Mouse (Mus musculus): Measurements from ENCODE around the gene AC109138.7. TPM values are rescaled to one million over a fixed set of nuclear protein-coding genes. Genes with fewer than 3 reads are reported as not detected.

AC109138.7 gene
- total RNA-seq, 1 experiment from 2014 or later, result not detected

- ATAC-seq (replicated peaks; ENCODE audit: insufficient number of reproducible peaks, low FRiP score, low TSS enrichment, poor library complexity, severe bottlenecking), result no peak
Measured at GRCm38 (mm10) chr19:4214771-4215450, 754 bp downstream of the AC109138.7 start.

DNA sequence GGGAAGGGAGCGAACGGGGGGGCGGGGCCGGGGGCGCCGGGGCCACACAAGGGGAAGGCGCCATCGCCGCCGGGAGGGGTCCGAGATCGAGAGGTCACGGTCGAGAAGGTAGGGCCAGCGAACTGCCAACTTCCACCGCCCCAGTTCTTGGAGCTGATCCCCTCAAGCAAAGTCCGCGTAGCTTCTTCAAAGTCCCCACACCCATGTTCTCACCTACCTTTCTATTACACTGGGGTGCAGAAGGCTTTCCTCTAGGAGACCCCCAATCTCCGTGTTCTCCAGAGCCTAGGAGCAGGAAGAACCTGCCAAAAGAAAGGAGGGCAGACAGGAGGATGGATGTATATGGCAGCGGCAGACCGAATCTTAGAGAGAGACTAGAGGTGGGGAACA, 1.3 kb downstream of the AC109138.7 start:
- ATAC-seq (replicated peaks; ENCODE audit: insufficient number of reproducible peaks, low FRiP score, low TSS enrichment, poor library complexity, severe bottlenecking), result no peak

- ATAC-seq (replicated peaks; ENCODE audit: insufficient number of reproducible peaks, low FRiP score, low TSS enrichment, poor library complexity, severe bottlenecking), result no peak
Measured at GRCm38 (mm10) chr19:4216041-4216685, 2.0 kb downstream of the AC109138.7 start.

GRCm38 (mm10) chr19:4217140-4217539, 3.0 kb downstream of the AC109138.7 start:
- ATAC-seq (replicated peaks; ENCODE audit: insufficient number of reproducible peaks, low FRiP score, low TSS enrichment, poor library complexity, severe bottlenecking), result no peak

DNA sequence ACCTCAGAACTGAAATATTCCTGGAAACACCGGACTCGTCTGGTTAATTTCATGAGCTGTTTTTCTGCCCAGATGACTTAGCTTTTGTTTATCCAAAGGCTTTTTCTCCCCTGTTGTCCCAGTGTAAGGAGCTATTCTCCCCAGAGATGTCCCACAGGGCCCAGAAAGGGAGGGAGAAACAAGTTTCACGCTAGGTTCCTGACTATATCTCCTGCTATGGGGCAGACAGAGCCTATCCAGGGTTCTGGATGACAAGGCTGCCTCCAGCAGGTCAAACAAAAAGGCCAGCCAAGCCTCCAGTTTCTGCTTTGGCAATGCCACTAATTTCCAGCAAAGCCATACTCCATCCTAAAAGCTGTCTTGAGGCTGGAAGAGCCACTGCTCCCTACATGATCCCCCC, 3.7 kb downstream of the AC109138.7 start:
- no peak for ATAC-seq (replicated peaks; ENCODE audit: insufficient number of reproducible peaks, low FRiP score, low TSS enrichment, poor library complexity, severe bottlenecking)

DNA sequence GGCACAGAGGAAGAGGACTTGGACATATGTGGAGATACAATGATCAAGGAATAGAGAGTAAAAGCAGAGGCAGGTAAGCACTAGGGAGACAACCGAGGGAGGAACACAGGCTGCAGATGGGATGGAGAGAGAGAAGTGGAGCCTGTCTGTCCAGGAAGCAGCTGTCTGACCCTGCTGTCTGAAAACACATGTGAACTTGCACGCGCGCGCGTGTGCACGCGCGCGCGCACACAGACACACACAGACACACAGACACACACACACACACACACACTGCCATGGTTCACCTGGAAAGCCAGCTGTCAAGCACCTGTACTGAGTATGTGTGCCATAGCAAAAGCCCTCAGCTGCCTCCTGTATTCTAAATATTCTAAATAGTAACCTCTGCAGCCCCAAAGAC, 4.1 kb downstream of the AC109138.7 start:
- ATAC-seq (replicated peaks; ENCODE audit: insufficient number of reproducible peaks, low FRiP score, low TSS enrichment, poor library complexity, severe bottlenecking), result no peak

DNA sequence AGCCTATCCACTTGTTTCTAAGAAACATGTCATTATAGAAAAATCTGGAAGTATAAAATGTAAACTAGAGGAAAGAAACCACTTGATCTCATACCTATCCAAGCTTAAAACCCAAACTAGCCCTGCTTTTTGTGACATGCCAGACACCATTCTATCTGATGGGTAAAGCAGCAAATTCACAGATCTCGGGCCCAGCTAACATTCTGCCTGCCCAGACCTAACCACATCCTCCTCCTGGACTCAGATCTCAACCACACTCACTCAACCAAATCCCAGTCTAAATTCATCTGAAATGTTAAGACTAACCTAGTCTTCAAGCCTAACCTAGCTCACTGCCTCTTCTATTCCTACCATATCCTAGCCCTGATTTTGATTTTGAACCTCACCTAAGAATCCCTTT, 4.6 kb downstream of the AC109138.7 start:
- ATAC-seq (replicated peaks; ENCODE audit: insufficient number of reproducible peaks, low FRiP score, low TSS enrichment, poor library complexity, severe bottlenecking), result no peak

DNA sequence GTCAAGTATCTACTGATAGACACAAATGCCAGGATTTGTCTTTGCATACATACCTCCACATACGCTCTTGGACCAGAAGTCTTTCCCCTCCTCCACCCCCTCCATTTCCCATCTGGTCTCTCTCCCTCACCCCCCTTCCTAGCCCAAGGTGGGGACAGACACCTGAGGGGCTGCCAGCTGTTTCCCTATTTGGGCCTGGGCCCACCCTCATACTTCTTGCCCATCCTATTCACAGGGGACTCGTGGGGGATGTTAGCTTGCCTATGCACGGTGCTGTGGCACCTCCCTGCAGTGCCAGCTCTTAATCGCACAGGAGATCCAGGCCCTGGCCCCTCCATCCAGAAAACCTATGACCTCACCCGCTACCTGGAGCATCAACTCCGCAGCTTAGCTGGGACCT, 5.8 kb downstream of the AC109138.7 start:
- ATAC-seq (replicated peaks; ENCODE audit: insufficient number of reproducible peaks, low FRiP score, low TSS enrichment, poor library complexity, severe bottlenecking), result no peak

DNA sequence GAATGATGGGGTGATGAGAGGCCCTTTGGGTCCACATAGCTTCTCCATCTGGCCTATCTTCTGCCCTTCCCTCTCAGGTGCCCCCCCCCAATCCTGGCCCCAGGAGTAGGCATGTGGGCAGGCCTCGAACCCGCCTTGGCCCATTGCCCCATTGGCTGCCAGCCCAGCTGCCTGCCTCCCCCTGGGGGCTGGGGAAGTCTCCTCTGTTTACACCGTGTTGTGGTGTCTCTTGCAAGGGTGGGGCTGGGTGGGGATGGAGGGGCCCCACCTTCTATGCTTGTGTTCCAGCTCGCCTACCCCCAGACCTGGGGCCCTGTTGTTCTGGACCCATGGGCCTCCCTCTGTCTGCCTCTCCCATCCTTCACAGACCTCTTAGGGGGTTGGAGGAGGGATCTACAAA, 6.3 kb downstream of the AC109138.7 start:
- ATAC-seq (replicated peaks; ENCODE audit: insufficient number of reproducible peaks, low FRiP score, low TSS enrichment, poor library complexity, severe bottlenecking), result no peak

GRCm38 (mm10) chr19:4220957-4221743, 7.0 kb downstream of the AC109138.7 start:
- 0 out of 2 replicates have a peak, but pooled peaks have one; percentile 40 for ATAC-seq (replicated peaks; ENCODE audit: insufficient number of reproducible peaks, low FRiP score, low TSS enrichment, poor library complexity, severe bottlenecking)

DNA sequence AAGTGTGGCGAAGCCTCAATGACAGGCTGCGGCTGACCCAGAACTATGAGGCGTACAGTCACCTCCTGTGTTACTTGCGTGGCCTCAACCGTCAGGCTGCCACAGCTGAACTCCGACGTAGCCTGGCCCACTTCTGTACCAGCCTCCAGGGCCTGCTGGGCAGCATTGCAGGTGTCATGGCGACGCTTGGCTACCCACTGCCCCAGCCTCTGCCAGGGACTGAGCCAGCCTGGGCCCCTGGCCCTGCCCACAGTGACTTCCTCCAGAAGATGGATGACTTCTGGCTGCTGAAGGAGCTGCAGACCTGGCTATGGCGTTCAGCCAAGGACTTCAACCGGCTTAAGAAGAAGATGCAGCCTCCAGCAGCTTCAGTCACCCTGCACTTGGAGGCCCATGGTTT, 8.0 kb downstream of the AC109138.7 start:
- peak; percentile 42 for ATAC-seq (replicated peaks; ENCODE audit: insufficient number of reproducible peaks, low FRiP score, low TSS enrichment, poor library complexity, severe bottlenecking)

GRCm38 (mm10) chr19:4226779-4227178, 12.6 kb downstream of the AC109138.7 start:
- no peak for ATAC-seq (replicated peaks; ENCODE audit: insufficient number of reproducible peaks, low FRiP score, low TSS enrichment, poor library complexity, severe bottlenecking)

- no peak for ATAC-seq (replicated peaks; ENCODE audit: insufficient number of reproducible peaks, low FRiP score, low TSS enrichment, poor library complexity, severe bottlenecking)
Measured at GRCm38 (mm10) chr19:4227446-4227845, 13.3 kb downstream of the AC109138.7 start.

- peak; percentile 28 for ATAC-seq (replicated peaks; ENCODE audit: insufficient number of reproducible peaks, low FRiP score, low TSS enrichment, poor library complexity, severe bottlenecking)
Measured at GRCm38 (mm10) chr19:4227894-4228678, 13.9 kb downstream of the AC109138.7 start.

- no peak for ATAC-seq (replicated peaks; ENCODE audit: insufficient number of reproducible peaks, low FRiP score, low TSS enrichment, poor library complexity, severe bottlenecking)
Measured at GRCm38 (mm10) chr19:4228891-4229290, 14.7 kb downstream of the AC109138.7 start.

- ATAC-seq (replicated peaks; ENCODE audit: insufficient number of reproducible peaks, low FRiP score, low TSS enrichment, poor library complexity, severe bottlenecking), result no peak
Measured at GRCm38 (mm10) chr19:4229451-4230076, 15.4 kb downstream of the AC109138.7 start.

GRCm38 (mm10) chr19:4230415-4230814, 16.3 kb downstream of the AC109138.7 start:
- no peak for ATAC-seq (replicated peaks; ENCODE audit: insufficient number of reproducible peaks, low FRiP score, low TSS enrichment, poor library complexity, severe bottlenecking)
